Mouse (Mus musculus): ENCODE results near the gene Eea1.
"Not testable (repeated sequence)": the region's sequence is repeated elsewhere in the genome, so short reads cannot be mapped to it uniquely, and the experiment has no call there.

Eea1 gene

GRCm38 (mm10) chr10:96048550-96048949 lies 108.1 kb downstream of the Eea1 start:
- no peak for DNase-seq (ENCODE audit: low read depth, low spot score)

- DNase-seq (ENCODE audit: low read depth, low spot score) = no peak
Observed at GRCm38 (mm10) chr10:96067347-96067746, 126.9 kb downstream of the Eea1 start.

- DNase-seq (ENCODE audit: low read depth, low spot score) = no peak
Observed at GRCm38 (mm10) chr10:96074386-96074785, 133.9 kb downstream of the Eea1 start.

GRCm38 (mm10) chr10:96075403-96075802 lies 135.0 kb downstream of the Eea1 start:
- DNase-seq (ENCODE audit: low read depth, low spot score) = no peak

GRCm38 (mm10) chr10:96075880-96076279 lies 135.4 kb downstream of the Eea1 start:
- DNase-seq (ENCODE audit: low read depth, low spot score) = no peak

GRCm38 (mm10) chr10:96076461-96076860 lies 136.0 kb downstream of the Eea1 start:
- no peak for DNase-seq (ENCODE audit: low read depth, low spot score)

GRCm38 (mm10) chr10:96077480-96078066 lies 137.1 kb downstream of the Eea1 start:
- not testable (repeated sequence) for DNase-seq (ENCODE audit: low read depth, low spot score)

GRCm38 (mm10) chr10:96079823-96080222 lies 139.4 kb downstream of the Eea1 start:
- no peak for DNase-seq (ENCODE audit: low read depth, low spot score)

GRCm38 (mm10) chr10:96080440-96081381 lies 140.3 kb downstream of the Eea1 start:
- DNase-seq (ENCODE audit: low read depth, low spot score) = peak; percentile 5

GRCm38 (mm10) chr10:96082203-96082602 lies 141.8 kb downstream of the Eea1 start:
- DNase-seq (ENCODE audit: low read depth, low spot score) = no peak

GRCm38 (mm10) chr10:96089744-96090143 lies 149.3 kb downstream of the Eea1 start:
- DNase-seq (ENCODE audit: low read depth, low spot score) = no peak

GRCm38 (mm10) chr10:96090388-96090787 lies 149.9 kb downstream of the Eea1 start:
- DNase-seq (ENCODE audit: low read depth, low spot score) = no peak

- no peak for DNase-seq (ENCODE audit: low read depth, low spot score)
Observed at GRCm38 (mm10) chr10:96093890-96094531, 153.6 kb downstream of the Eea1 start.

GRCm38 (mm10) chr10:96094559-96094958 lies 154.1 kb downstream of the Eea1 start:
- no peak for DNase-seq (ENCODE audit: low read depth, low spot score)

All from retina, postnatal 7 days (tissue).